Mouse (Mus musculus) kidney, embryonic 14.5 days (tissue): ENCODE measurements around the gene Ppp1r37. TPM values are rescaled to one million over a fixed set of nuclear protein-coding genes. Genes with fewer than 3 reads are reported as not detected.
"Not testable (repeated sequence)": the region's sequence is repeated elsewhere in the genome, so short reads cannot be mapped to it uniquely, and the experiment has no call there.

Experiments
- ATAC-seq: fragments of 200-750 bp; cut with Nextera tagmentation; 2 replicates; pipeline ENCODE4 v1.8.0; 2017; ENCODE audit warnings: moderate number of reproducible peaks, mild to moderate bottlenecking, moderate TSS enrichment, moderate library complexity; ENCODE audit not compliant: low FRiP score, low TSS enrichment
- H3K27ac ChIP-seq: fragments of 300-500 bp; sonication (generic); 2 replicates; pipeline ENCODE4 v1.5.1; 2014; ENCODE audit warnings: low read depth, mild to moderate bottlenecking, low read length, moderate library complexity, mixed read lengths
- H3K27me3 ChIP-seq: fragments of 300-500 bp; sonication (generic); 2 replicates; pipeline ENCODE4 v1.6.1; 2014; ENCODE audit warnings: mild to moderate bottlenecking, low read length; ENCODE audit not compliant: control insufficient read depth, insufficient read depth
- H3K36me3 ChIP-seq: fragments of 300-500 bp; sonication (generic); 2 replicates; pipeline ENCODE4 v1.6.1; 2014; ENCODE audit warnings: low read length, mixed read lengths; ENCODE audit not compliant: control insufficient read depth, insufficient read depth
- H3K4me1 ChIP-seq: fragments of 300-500 bp; sonication (generic); 2 replicates; pipeline ENCODE4 v1.6.1; 2014; ENCODE audit warnings: low read length, mixed read lengths; ENCODE audit not compliant: control insufficient read depth, insufficient read depth
- H3K4me2 ChIP-seq: fragments of 300-500 bp; sonication (generic); replicated peaks from 2 replicates; pipeline ENCODE4 v1.6.1; 2014; ENCODE audit warnings: low read depth, mild to moderate bottlenecking, low read length
- H3K4me3 ChIP-seq: fragments of 300-500 bp; sonication (generic); 2 replicates; pipeline ENCODE4 v1.5.1; 2014; ENCODE audit warnings: mild to moderate bottlenecking, low read length
- H3K9ac ChIP-seq: fragments of 300-500 bp; sonication (generic); 2 replicates; pipeline ENCODE4 v1.6.1; 2014; ENCODE audit warnings: low read depth, mild to moderate bottlenecking, low read length, moderate library complexity
- H3K9me3 ChIP-seq: fragments of 300-500 bp; sonication (generic); 2 replicates; pipeline ENCODE4 v1.6.1; 2016; ENCODE audit warnings: low read length; ENCODE audit not compliant: control insufficient read depth
- WGBS: fragments of 180-500 bp; shearing (Covaris S2); extraction: QIAGEN DNeasy Blood & Tissue Kit; methylation state at CpG from one replicate; pipeline ENCODE4 v1.1.7; 2014; 5-methylcytosine and 5-hydroxymethylcytosine counted together
- polyA plus RNA-seq: library from polyadenylated mRNA; unstranded; fragments of >200 nt; fragmentation: Nextera tagmentation; extraction: Ambion mirVana; gene quantifications from 2 replicates; pipeline ENCODE4 v1.2.1, GENCODE M21; 2014

Gene Ppp1r37
- polyA plus RNA-seq: 6.5 and 23.0 TPM in 2 replicates

DNA sequence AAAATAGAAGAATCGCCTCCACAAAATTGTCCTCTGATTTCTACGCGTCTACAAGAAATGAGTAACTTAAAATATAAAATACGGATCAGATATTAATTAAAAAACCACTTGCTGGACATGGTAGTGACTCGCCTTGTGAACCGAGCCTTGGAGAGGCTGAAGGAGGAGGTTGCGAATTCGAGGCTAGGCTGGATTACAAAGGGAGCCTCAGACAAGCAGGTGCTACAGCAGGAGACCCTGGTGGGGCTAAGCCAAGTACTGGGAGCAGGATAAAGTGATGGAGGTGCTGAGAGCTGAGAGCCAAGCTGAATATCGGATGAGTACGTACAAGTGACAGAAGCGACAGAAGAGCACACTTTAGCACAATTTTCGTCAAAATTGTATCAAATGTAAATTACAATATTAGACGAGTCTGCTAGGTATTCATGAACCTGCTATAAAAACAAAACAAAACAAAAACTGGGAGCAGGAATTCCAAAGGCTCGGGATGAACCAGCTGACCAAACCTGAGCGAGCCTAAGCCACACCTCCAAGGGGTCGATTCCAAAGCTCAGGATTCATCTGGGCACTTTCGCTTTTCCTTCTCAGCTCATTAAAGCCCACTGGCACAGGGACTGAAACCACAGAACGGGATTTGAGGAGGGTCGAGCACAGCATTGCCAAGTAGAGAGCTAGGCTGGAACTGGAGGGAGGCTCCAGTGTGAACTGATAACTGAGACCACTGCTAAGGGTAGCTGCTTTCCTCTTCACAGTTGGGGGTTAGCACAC, at the start of gene Ppp1r37:
TSS of gene Ppp1r37 (minus strand) at position 434 of the 768 bp plus-strand sequence.
- Histone ChIP-seq H3K36me3 (peaks cover 28% of the 10 kb centered on the region), H3K4me3 (peak within 1 kb of the TSS; percentile 64), H3K9me3 (no peaks in the 10 kb centered on the region), H3K4me1 (peaks cover 13% of the 10 kb centered on the region), H3K4me2 (peak within 1 kb of the TSS; percentile 90), H3K27ac (peak within 1 kb of the TSS; percentile 93), H3K9ac (peak within 1 kb of the TSS; percentile 94), H3K27me3 (no peaks in the 10 kb centered on the region)
- 2% methylated on average over 19 of the region's 19 CpGs for WGBS
- peak; percentile 44; the same call in 1 of the 2 replicates for ATAC-seq

GRCm38 (mm10) chr7:19610969-19611368, 48.1 kb upstream of the Ppp1r37 start:
- no peak overlapping the region for H3K4me3 ChIP-seq
- ATAC-seq: no peak
- WGBS: 83% methylated on average over 5 of the region's 5 CpGs

DNA sequence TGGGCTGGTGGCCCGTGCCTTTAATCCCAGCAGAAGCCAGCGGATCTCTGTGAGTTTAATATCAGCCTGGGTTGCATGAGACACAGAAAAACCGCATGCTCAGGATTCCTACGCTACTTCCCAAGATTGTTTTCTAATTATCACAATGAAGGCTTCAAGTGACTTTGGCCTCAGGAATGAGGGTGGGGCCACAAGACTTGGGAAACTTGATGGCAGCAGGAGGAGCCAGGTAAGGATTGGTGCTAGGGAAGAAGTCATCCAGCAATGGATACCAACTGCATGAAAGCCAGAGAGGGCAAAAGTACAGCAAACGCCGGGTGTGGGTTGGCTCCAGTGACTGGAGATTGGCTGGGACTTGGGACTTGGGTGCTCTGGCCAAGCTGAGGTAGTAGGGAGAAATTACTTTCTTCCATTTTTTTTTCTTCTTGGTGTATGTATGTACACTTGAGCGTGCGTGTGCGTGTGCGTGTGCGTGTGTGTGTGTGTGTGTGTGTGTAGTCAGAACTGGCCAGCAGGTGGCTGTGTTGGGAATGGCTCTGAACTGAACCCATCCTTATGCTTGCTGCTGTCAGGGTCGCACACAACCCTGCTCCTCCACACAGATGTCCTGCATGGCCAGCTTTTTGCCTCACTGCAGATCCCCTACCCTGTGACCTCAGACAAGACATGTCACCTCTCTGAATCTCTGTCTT, 46.9 kb upstream of the Ppp1r37 start:
- no peak overlapping the region for H3K4me3 ChIP-seq
- 91% methylated on average over 12 of the region's 12 CpGs for WGBS
- H3K4me1 ChIP-seq: no peaks in the 10 kb centered on the region
- H3K4me2 ChIP-seq: no peak overlapping the region
- no peak overlapping the region for H3K27ac ChIP-seq
- no peaks in the 10 kb centered on the region; the same call in 1 of the 2 replicates for H3K36me3 ChIP-seq
- no peaks in the 10 kb centered on the region for H3K27me3 ChIP-seq
- H3K9ac ChIP-seq: no peak overlapping the region
- 0 out of 2 replicates have a peak, but pooled peaks cover 2% of the 10 kb centered on the region for H3K9me3 ChIP-seq
- ATAC-seq: no peak

More at GRCm38 (mm10) chr7:19610969-19611368, 48.1 kb upstream of the Ppp1r37 start:
- Histone ChIP-seq H3K9me3 (0 out of 2 replicates have a peak, but pooled peaks cover 2% of the 10 kb centered on the region), H3K4me2 (no peak overlapping the region), H3K4me1 (no peaks in the 10 kb centered on the region), H3K36me3 (no peaks in the 10 kb centered on the region; the same call in 1 of the 2 replicates), H3K9ac (no peak overlapping the region), H3K27me3 (no peaks in the 10 kb centered on the region), H3K27ac (no peak overlapping the region)

- 78% methylated on average over 5 of the region's 5 CpGs for WGBS
- Histone ChIP-seq H3K27me3 (no peaks in the 10 kb centered on the region), H3K9ac (no peak overlapping the region), H3K36me3 (peaks cover 3% of the 10 kb centered on the region; the same call in 1 of the 2 replicates), H3K4me3 (no peak overlapping the region), H3K4me2 (no peak overlapping the region), H3K27ac (no peak overlapping the region), H3K4me1 (peaks cover 10% of the 10 kb centered on the region; the same call in 1 of the 2 replicates), H3K9me3 (0 out of 2 replicates have a peak, but pooled peaks cover 2% of the 10 kb centered on the region)
- no peak for ATAC-seq
These were observed 44.4 kb upstream of the Ppp1r37 start for GRCm38 (mm10) chr7:19607291-19607690.

- not testable (repeated sequence) for H3K9me3 ChIP-seq, H3K27ac ChIP-seq, H3K9ac ChIP-seq, H3K27me3 ChIP-seq, ATAC-seq
- peaks cover 12% of the 10 kb centered on the region; the same call in 1 of the 2 replicates for H3K4me1 ChIP-seq
- 58% methylated on average over 10 of the region's 10 CpGs for WGBS
- H3K36me3 ChIP-seq: peaks cover 27% of the 10 kb centered on the region
- peak overlapping the region; percentile 85 for H3K4me2 ChIP-seq
- peak overlapping the region; percentile 99 for H3K4me3 ChIP-seq
These were observed 41.8 kb upstream of the Ppp1r37 start for GRCm38 (mm10) chr7:19604606-19605214.

DNA sequence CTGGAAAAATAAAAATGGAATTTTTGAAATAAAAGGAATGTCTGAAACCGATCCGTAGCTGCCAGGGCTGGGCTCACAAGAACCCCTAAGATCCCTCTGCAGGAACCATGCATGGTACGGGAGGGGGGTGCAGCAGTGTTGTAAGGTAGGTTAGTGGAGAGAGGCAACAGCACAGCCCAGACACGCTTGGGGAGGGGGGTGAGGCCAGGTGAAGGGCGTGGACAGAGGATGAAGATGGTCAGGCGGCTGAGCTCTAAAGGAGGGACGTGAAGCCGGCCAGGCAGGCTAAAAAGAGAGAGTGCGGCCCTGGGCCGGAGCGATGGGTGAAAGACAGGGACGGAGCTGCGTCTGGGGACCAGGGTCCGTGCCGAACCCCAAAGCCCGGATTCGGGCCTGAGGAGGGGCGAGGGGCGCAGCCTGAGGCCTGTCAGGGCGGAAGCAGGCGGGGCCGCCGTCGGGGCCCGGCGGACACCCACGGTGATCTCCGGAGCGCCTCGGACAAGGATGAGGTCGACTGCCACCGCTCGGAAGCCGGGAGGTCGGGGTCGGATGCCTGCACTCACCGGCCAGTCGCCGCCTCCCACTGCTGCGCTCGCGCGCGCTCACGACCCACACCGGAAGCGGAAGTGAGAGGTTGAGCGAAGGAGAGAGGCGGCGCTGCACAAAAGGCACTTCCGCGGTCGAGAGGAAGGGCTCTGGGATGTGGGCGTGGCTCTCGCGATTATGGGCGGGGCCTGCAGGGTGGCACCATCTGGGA, 41.2 kb upstream of the Ppp1r37 start, which contains the start of gene Clasrp:
TSS of gene Clasrp (minus strand) at position 638 of the 757 bp plus-strand sequence.
- Histone ChIP-seq H3K27me3 (no peaks in the 10 kb centered on the region), H3K9ac (peak within 1 kb of the TSS; percentile 95), H3K4me3 (peak within 1 kb of the TSS; percentile 99), H3K4me2 (peak within 1 kb of the TSS; percentile 85), H3K4me1 (peaks cover 12% of the 10 kb centered on the region; the same call in 1 of the 2 replicates), H3K27ac (peak within 1 kb of the TSS; percentile 53; the same call in 1 of the 2 replicates), H3K36me3 (peaks cover 34% of the 10 kb centered on the region), H3K9me3 (no peaks in the 10 kb centered on the region)
- peak; percentile 97 for ATAC-seq
- WGBS: 1% methylated on average over 57 of the region's 57 CpGs

DNA sequence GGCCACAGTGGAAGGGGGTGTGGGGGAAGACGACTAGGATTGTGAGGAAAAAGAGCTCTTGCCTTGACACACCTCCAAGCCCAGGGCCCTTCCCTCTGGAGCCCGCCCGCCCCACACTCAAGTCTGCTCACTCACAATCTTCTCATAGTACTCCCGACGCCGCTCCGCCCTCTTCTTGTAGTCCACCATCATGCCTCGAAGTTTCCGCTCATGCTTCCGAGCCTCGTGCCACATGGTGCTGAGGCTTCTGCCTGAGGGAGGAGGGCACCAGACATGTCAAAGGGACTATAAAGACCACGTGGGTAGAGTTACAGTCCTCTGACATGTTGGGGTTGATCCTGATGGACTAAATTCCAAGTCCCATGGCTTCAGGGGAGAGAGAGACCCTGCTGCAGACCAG, 40.2 kb upstream of the Ppp1r37 start:
- Histone ChIP-seq H3K36me3 (peaks cover 43% of the 10 kb centered on the region), H3K27ac (no peak overlapping the region), H3K9me3 (no peaks in the 10 kb centered on the region), H3K4me1 (peaks cover 12% of the 10 kb centered on the region; the same call in 1 of the 2 replicates), H3K4me3 (peak overlapping the region; percentile 99; the same call in 1 of the 2 replicates), H3K4me2 (peak overlapping the region; percentile 85), H3K9ac (peak overlapping the region; percentile 95; the same call in 1 of the 2 replicates), H3K27me3 (no peaks in the 10 kb centered on the region)
- ATAC-seq: no peak
- WGBS: 81% methylated on average over 12 of the region's 12 CpGs

- no peak overlapping the region for H3K4me3 ChIP-seq
- 70% methylated on average over 5 of the region's 5 CpGs for WGBS
- H3K4me1 ChIP-seq: peaks cover 12% of the 10 kb centered on the region; the same call in 1 of the 2 replicates
- no peak overlapping the region for H3K4me2 ChIP-seq
- no peaks in the 10 kb centered on the region for H3K27me3 ChIP-seq
- H3K36me3 ChIP-seq: peaks cover 61% of the 10 kb centered on the region
- ATAC-seq: no peak
- H3K9me3 ChIP-seq: no peaks in the 10 kb centered on the region
- H3K27ac ChIP-seq: no peak overlapping the region
- H3K9ac ChIP-seq: no peak overlapping the region
These were observed 37.7 kb upstream of the Ppp1r37 start for GRCm38 (mm10) chr7:19600562-19600961.
